Mouse (Mus musculus) midbrain, postnatal 0 days (tissue): ENCODE data around the gene Mfsd4a. TPM values are rescaled to one million over a fixed set of nuclear protein-coding genes. Genes with fewer than 3 reads are reported as not detected.

Experiments
- ATAC-seq: fragments of 200-750 bp; cut with Nextera tagmentation; 2 replicates; pipeline ENCODE4 v1.8.0; 2017; ENCODE audit warnings: moderate number of reproducible peaks, mild to moderate bottlenecking, moderate TSS enrichment, moderate library complexity; ENCODE audit not compliant: low FRiP score
- DNase-seq: peaks from one replicate; pipeline ENCODE4 v3.0.0-alpha.2; 2015; ENCODE audit warnings: low spot score
- H3K27ac ChIP-seq: fragments of 300-500 bp; sonication (generic); 2 replicates; pipeline ENCODE4 v1.5.1; 2014; ENCODE audit warnings: low read depth, mild to moderate bottlenecking, low read length, mixed read lengths
- H3K27me3 ChIP-seq: fragments of 300-500 bp; sonication (generic); 2 replicates; pipeline ENCODE4 v1.6.1; 2014; ENCODE audit warnings: low read length, control low read depth, mixed read lengths; ENCODE audit not compliant: insufficient read depth
- H3K36me3 ChIP-seq: fragments of 300-500 bp; sonication (generic); 2 replicates; pipeline ENCODE4 v1.6.1; 2014; ENCODE audit warnings: low read length, control low read depth, mixed read lengths; ENCODE audit not compliant: insufficient read depth
- H3K4me1 ChIP-seq: fragments of 300-500 bp; sonication (generic); 2 replicates; pipeline ENCODE4 v1.6.1; 2014; ENCODE audit warnings: mild to moderate bottlenecking, control low read depth, antibody characterized with exemption, low read length, mixed read lengths; ENCODE audit not compliant: insufficient read depth
- H3K4me2 ChIP-seq: fragments of 300-500 bp; sonication (generic); 2 replicates; pipeline ENCODE4 v1.6.1; 2014; ENCODE audit warnings: low read depth, mild to moderate bottlenecking, low read length, mixed read lengths; ENCODE audit not compliant: poor library complexity, severe bottlenecking
- H3K4me3 ChIP-seq: fragments of 300-500 bp; sonication (generic); 2 replicates; pipeline ENCODE4 v1.5.1; 2014; ENCODE audit warnings: low read depth, mild to moderate bottlenecking, low read length, moderate library complexity
- H3K9ac ChIP-seq: fragments of 300-500 bp; sonication (generic); replicated peaks from 2 replicates; pipeline ENCODE4 v1.6.1; 2014; ENCODE audit warnings: mild to moderate bottlenecking, low read length, moderate library complexity, mixed read lengths; ENCODE audit not compliant: poor library complexity, severe bottlenecking
- H3K9me3 ChIP-seq: fragments of 300-500 bp; sonication (generic); 2 replicates; pipeline ENCODE4 v1.6.1; 2016; ENCODE audit warnings: low read length, control low read depth
- CTCF ChIP-seq: IDR thresholded peaks from 2 replicates; pipeline ENCODE4 v1.5.1; 2016; ENCODE audit warnings: antibody characterized with exemption, mild to moderate bottlenecking
- WGBS: fragments of 180-500 bp; shearing (Covaris S2); extraction: QIAGEN DNeasy Blood & Tissue Kit; methylation state at CpG from one replicate; pipeline ENCODE4 v1.1.7; 2014; 5-methylcytosine and 5-hydroxymethylcytosine counted together
- polyA plus RNA-seq: library from polyadenylated mRNA; unstranded; fragments of >200 nt; fragmentation: Nextera tagmentation; extraction: Ambion mirVana; gene quantifications from 2 replicates; pipeline ENCODE4 v1.2.1, GENCODE M21; 2015
- total RNA-seq: library from RNA; depleted of rRNA; stranded (reverse); fragments of >200 nt; gene quantifications from 2 replicates; pipeline ENCODE4 v1.2.3, GENCODE M21; 2014

The Mfsd4a gene
- total and polyA plus RNA-seq, 2 experiments from 2014 or later, result 9.0 to 9.2 TPM

DNA sequence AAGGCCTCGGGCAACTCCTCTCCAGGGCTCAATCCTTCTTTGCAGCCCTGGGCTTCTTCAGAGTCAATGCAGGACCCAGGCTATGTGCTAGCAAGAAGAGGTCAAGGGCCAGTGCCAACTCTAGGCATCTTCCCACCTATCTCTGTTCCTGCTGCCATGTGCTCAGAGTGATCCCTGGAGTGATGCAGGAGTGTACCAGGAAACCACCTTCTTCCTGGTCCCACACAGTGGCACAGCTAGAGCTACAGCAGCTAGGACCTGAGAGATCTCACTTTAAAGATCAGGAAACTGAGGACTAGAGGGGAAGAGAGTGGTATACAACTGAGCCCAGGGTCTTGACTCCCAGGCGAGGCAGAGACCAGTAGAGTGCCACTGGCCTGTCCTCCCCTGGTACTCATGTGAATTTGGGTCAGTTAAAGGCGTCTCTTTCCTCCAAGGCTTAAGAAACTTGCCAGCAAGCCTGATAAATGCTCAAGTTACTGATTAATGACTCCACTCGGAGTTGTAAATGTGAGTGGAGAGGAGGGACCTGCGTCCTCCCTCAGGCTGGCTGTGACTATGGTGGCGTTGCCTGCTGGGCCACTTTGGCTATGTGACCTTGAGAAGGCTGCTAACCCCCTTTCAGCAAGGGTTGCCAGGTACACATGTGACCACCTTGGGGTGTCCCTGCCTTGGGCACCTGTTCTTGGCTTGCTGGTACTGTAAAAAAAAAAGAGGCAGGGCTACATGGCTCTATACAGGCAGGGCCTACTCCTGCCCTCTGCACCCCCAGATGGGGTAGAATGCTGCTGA is 5.9 kb downstream of the Mfsd4a start:
- no peaks in the 10 kb centered on the region for H3K36me3 ChIP-seq
- no peak overlapping the region for H3K9ac ChIP-seq
- no peak overlapping the region for H3K27ac ChIP-seq
- DNase-seq (no peak), ATAC-seq (no peak)
- no peak overlapping the region for H3K4me2 ChIP-seq
- H3K4me1 ChIP-seq, result 0 out of 2 replicates have a peak, but pooled peaks cover under 1% of the 10 kb centered on the region
- no peaks in the 10 kb centered on the region for H3K9me3 ChIP-seq
- WGBS, result 81% methylated on average over 6 of the region's 6 CpGs
- H3K4me3 ChIP-seq, result no peak overlapping the region
- H3K27me3 ChIP-seq, result no peaks in the 10 kb centered on the region
- TF ChIP-seq CTCF, result no peak

DNA sequence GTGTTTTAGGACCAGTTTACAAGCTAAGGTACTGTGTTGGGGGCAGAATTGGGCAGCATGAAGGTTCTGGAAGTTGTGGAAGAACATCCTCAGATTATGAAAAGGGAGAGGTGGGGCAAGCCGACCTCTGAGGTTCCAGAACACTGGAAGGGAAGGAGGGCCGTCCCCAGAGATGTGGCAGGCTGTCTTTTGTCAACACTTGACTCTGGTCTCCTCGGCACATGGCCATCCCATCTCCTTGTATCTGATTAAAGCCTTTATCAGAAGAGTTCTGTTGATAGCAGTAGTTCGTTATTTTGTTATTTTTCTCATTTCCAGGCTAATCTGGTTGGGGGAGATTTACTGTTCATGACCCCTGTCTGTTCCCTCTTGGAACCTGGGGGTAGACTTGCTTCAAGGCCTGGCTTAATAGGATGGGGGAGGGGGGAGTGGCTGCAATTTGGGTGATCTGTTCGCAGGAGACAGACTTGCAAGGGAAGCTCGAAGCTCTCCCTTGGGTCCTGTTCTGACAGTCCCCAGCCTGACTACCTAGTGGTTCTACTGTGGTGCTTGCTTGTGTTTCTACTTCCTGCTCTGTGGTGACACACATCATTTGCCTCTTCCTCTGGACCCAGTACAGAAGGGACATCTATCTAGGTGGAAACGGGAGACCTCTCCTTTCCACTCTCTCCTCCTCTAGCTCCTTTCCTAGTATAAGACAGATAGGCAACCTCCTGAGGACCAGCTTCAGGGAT is 7.7 kb downstream of the Mfsd4a start:
- no peak overlapping the region for H3K27ac ChIP-seq
- 58% methylated on average over 7 of the region's 7 CpGs for WGBS
- no peak for ATAC-seq
- DNase-seq, result no peak
- no peaks in the 10 kb centered on the region for H3K4me1 ChIP-seq
- TF ChIP-seq CTCF, result no peak
- H3K36me3 ChIP-seq, result no peaks in the 10 kb centered on the region
- H3K27me3 ChIP-seq, result no peaks in the 10 kb centered on the region
- no peak overlapping the region for H3K4me2 ChIP-seq
- H3K4me3 ChIP-seq, result no peak overlapping the region
- H3K9me3 ChIP-seq, result no peaks in the 10 kb centered on the region
- H3K9ac ChIP-seq, result no peak overlapping the region

DNA sequence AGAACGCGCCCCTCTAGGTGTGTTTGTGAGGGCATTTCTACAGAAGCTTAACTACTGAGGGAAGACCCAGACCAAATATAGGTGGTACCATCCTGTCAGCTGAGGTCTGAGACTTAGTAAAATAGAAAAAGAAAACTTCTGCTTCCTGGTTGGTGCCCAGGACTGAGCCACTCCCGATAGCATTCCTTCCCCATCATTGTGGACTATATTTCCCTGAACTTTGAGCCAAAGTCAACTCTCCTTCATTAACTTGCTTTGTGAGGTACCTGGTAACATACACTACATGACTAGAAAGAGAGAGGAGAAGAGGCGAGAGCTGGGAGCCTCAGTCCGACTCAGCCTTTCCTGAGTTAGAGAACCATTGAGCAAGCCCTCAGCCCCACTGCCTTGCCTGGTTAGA is 9.3 kb downstream of the Mfsd4a start:
- 88% methylated on average over 5 of the region's 5 CpGs for WGBS
- Histone ChIP-seq H3K4me2 (no peak overlapping the region), H3K27ac (no peak overlapping the region), H3K4me3 (no peak overlapping the region), H3K9ac (no peak overlapping the region), H3K4me1 (no peaks in the 10 kb centered on the region), H3K9me3 (no peaks in the 10 kb centered on the region), H3K27me3 (no peaks in the 10 kb centered on the region), H3K36me3 (0 out of 2 replicates have a peak, but pooled peaks cover 3% of the 10 kb centered on the region)
- ATAC-seq (no peak), DNase-seq (no peak)
- no peak for TF ChIP-seq CTCF

DNA sequence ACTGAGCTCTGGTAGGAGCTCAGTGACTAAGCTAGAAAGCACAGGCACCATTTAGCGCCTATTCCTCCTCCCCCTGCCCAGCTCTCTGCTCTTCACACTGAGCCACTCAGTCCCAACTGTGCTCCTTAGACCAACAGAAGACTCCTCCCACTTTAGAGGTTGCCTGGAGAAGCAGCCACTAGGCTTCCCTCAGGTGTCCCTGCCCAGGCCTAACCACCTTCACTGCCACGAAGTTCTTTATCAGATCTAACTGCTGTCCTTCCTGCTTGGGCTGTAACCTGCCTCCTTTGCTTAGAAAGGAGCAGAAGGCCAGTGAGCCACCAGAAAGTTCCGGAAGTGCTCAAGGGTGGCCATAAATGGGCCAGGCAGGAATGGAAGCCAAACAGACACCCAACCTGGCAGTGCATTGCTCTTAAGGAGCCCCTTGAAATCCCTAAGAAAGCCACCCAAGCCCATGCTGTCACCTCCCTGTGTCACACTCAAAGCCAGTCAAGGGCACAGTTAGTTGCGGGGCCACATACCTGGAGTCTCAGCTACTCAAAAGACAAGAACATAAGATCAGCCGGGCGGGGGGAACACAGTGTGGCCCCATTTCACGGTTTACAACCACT is 12.7 kb downstream of the Mfsd4a start:
- Histone ChIP-seq H3K27ac (no peak overlapping the region), H3K9me3 (no peaks in the 10 kb centered on the region), H3K27me3 (no peaks in the 10 kb centered on the region), H3K36me3 (0 out of 2 replicates have a peak, but pooled peaks cover 5% of the 10 kb centered on the region), H3K9ac (no peak overlapping the region), H3K4me2 (no peak overlapping the region), H3K4me1 (no peaks in the 10 kb centered on the region), H3K4me3 (no peak overlapping the region)
- 83% methylated on average over 7 of the region's 7 CpGs for WGBS
- no peak for TF ChIP-seq CTCF
- no peak for DNase-seq
- no peak for ATAC-seq

DNA sequence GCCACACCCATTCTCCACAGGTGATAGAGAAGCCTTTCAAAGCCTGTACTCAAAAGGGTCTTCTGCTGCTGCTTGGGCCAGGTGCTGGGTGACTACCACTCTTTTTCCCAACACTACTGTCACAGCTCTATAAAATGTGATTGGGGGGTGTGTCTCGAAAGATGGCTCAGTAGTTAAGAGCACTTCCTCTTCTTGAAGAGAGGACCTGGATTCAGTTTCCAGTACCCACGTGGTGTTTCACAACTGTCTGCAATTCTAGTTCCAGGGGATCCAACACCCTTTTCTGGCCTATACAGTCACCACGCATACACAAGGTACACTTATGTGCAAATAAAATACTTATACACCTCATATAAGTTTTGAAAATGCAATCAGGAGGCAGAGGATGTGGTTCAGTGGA is 13.5 kb downstream of the Mfsd4a start:
- no peak overlapping the region for H3K4me3 ChIP-seq
- no peak for DNase-seq

More for the DNA sequence above, 13.5 kb downstream of the Mfsd4a start:
- 0 out of 2 replicates have a peak, but pooled peaks cover 5% of the 10 kb centered on the region for H3K36me3 ChIP-seq
- no peak for TF ChIP-seq CTCF
- no peak overlapping the region for H3K27ac ChIP-seq
- no peak overlapping the region for H3K4me2 ChIP-seq
- no peaks in the 10 kb centered on the region for H3K4me1 ChIP-seq
- H3K9ac ChIP-seq, result no peak overlapping the region
- H3K27me3 ChIP-seq, result no peaks in the 10 kb centered on the region
- no peaks in the 10 kb centered on the region for H3K9me3 ChIP-seq
- no peak for ATAC-seq
- 88% methylated on average over 3 of the region's 3 CpGs for WGBS
